Mouse (Mus musculus): ENCODE data around the gene AL731706.1. TPM values are rescaled to one million over a fixed set of nuclear protein-coding genes. Genes with fewer than 3 reads are reported as not detected.

AL731706.1 gene
- polyA plus RNA-seq (2014; fragmentation: Illumina TruSeq; extraction: RNeasy Lipid Tissue Mini Kit (QIAGEN cat#74804); ENCODE audit: low read depth, low replicate concordance) = 17.4 TPM

GRCm38 (mm10) chr2:136891068-136891950 lies at the start of gene AL731706.1, which contains the start of the genes Slx4ip and Mkks:
Gene AL731706.1, minus strand, starts transcription at chr2:136891389.
Gene Slx4ip, plus strand, starts transcription at chr2:136891218.
Gene Mkks, minus strand, starts transcription at chr2:136891389.

DNA sequence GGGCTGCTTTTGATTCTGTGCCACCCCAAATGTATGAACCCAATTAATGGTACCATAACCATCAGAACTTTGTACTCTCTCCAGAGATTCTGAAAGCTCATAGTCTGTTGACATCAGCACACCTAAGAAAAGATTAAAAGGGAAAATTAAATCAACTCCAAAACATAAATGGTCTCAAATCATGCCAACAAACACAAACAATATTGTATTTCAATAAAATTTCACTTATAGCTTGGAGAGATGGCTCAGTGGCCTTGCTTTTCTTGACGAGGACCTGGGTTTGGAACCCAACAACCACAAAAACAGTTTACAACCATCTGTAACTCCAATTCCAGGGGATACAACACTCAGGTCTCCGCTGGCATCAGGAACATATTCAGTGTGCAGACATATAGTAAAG lies 5.6 kb downstream of the AL731706.1 start, which contains the start of gene AL731706.2:
TSS of gene AL731706.2 (minus strand) at position 101 of the 400 bp plus-strand sequence.

Other genes with a start within 250 kb of the AL731706.1 start
- 34.7 TPM for gene Snap25, start 177.9 kb downstream of the AL731706.1 start, polyA plus RNA-seq (2014; fragmentation: Illumina TruSeq; extraction: RNeasy Lipid Tissue Mini Kit (QIAGEN cat#74804); ENCODE audit: low read depth, low replicate concordance)
- 26.6 TPM for gene AL731706.2, start 5.7 kb downstream of the AL731706.1 start, polyA plus RNA-seq (2014; fragmentation: Illumina TruSeq; extraction: RNeasy Lipid Tissue Mini Kit (QIAGEN cat#74804); ENCODE audit: low read depth, low replicate concordance)
- 21.9 TPM for gene Slx4ip, start 171 bp downstream of the AL731706.1 start, polyA plus RNA-seq (2014; fragmentation: Illumina TruSeq; extraction: RNeasy Lipid Tissue Mini Kit (QIAGEN cat#74804); ENCODE audit: low read depth, low replicate concordance)
- 176 TPM for gene Mkks, start within 50 bp of the AL731706.1 start, polyA plus RNA-seq (2014; fragmentation: Illumina TruSeq; extraction: RNeasy Lipid Tissue Mini Kit (QIAGEN cat#74804); ENCODE audit: low read depth, low replicate concordance)
- 14.4 TPM for gene Jag1, start 225.3 kb upstream of the AL731706.1 start, polyA plus RNA-seq (2014; fragmentation: Illumina TruSeq; extraction: RNeasy Lipid Tissue Mini Kit (QIAGEN cat#74804); ENCODE audit: low read depth, low replicate concordance)

Measured in sigmoid colon, adult 10 weeks (tissue).